Mouse (Mus musculus): ENCODE data around the gene Emc7. TPM values are rescaled to one million over a fixed set of nuclear protein-coding genes. Genes with fewer than 3 reads are reported as not detected.

Gene Emc7
- polyA plus RNA-seq, 1 experiment = 2.7 TPM

- WGBS = 77% methylated on average over 5 of the region's 5 CpGs
- no peak overlapping the region for H3K4me3 ChIP-seq (ENCODE audit: low read depth, low read length)
- no peaks in the 10 kb centered on the region for H3K27me3 ChIP-seq (ENCODE audit: control insufficient read depth, insufficient read depth, low read length)
- no peaks in the 10 kb centered on the region for H3K4me1 ChIP-seq (ENCODE audit: control insufficient read depth, insufficient read depth, insufficient read length, low read length)
- TF ChIP-seq POLR2A (IDR thresholded peaks at IDR 0.05; ENCODE audit: low read depth, low read length) (no peak), CTCF (IDR thresholded peaks at IDR 0.05; ENCODE audit: extremely low read depth, insufficient read length, insufficient replicate concordance, low read depth, low read length) (no peak)
- H3K27ac ChIP-seq (ENCODE audit: insufficient read depth, low read depth, low read length) = no peak overlapping the region
- H3K36me3 ChIP-seq (ENCODE audit: control insufficient read depth, insufficient read depth, low read length) = no peaks in the 10 kb centered on the region
Observed at GRCm38 (mm10) chr2:112474997-112475724, 20.4 kb downstream of the Emc7 start.

GRCm38 (mm10) chr2:112476554-112476953, 21.8 kb downstream of the Emc7 start:
- Histone ChIP-seq H3K27me3 (ENCODE audit: control insufficient read depth, insufficient read depth, low read length) (no peaks in the 10 kb centered on the region), H3K4me3 (ENCODE audit: low read depth, low read length) (no peak overlapping the region)
- 23% methylated on average over 6 of the region's 6 CpGs for WGBS

GRCm38 (mm10) chr2:112480669-112481068, 25.9 kb downstream of the Emc7 start, which contains the start of gene Chrm5:
Gene Chrm5 (minus strand): TSS chr2:112480769.
- WGBS = 88% methylated on average over 5 of the region's 5 CpGs
- Histone ChIP-seq H3K27ac (ENCODE audit: insufficient read depth, low read depth, low read length) (no peak within 1 kb of the TSS), H3K4me1 (ENCODE audit: control insufficient read depth, insufficient read depth, insufficient read length, low read length) (no peaks in the 10 kb centered on the region), H3K36me3 (ENCODE audit: control insufficient read depth, insufficient read depth, low read length) (no peaks in the 10 kb centered on the region), H3K27me3 (ENCODE audit: control insufficient read depth, insufficient read depth, low read length) (no peaks in the 10 kb centered on the region), H3K4me3 (ENCODE audit: low read depth, low read length) (no peak within 1 kb of the TSS)
- TF ChIP-seq CTCF (IDR thresholded peaks at IDR 0.05; ENCODE audit: extremely low read depth, insufficient read length, insufficient replicate concordance, low read depth, low read length) (no peak), POLR2A (IDR thresholded peaks at IDR 0.05; ENCODE audit: low read depth, low read length) (no peak)

More at GRCm38 (mm10) chr2:112476554-112476953, 21.8 kb downstream of the Emc7 start:
- TF ChIP-seq CTCF (IDR thresholded peaks at IDR 0.05; ENCODE audit: extremely low read depth, insufficient read length, insufficient replicate concordance, low read depth, low read length) (no peak), POLR2A (IDR thresholded peaks at IDR 0.05; ENCODE audit: low read depth, low read length) (no peak)
- H3K27ac ChIP-seq (ENCODE audit: insufficient read depth, low read depth, low read length) = no peak overlapping the region
- no peaks in the 10 kb centered on the region for H3K4me1 ChIP-seq (ENCODE audit: control insufficient read depth, insufficient read depth, insufficient read length, low read length)
- no peaks in the 10 kb centered on the region for H3K36me3 ChIP-seq (ENCODE audit: control insufficient read depth, insufficient read depth, low read length)

- peak; percentile 30; the same call in 1 of the 2 replicates for TF ChIP-seq CTCF (IDR thresholded peaks at IDR 0.05; ENCODE audit: extremely low read depth, insufficient read length, insufficient replicate concordance, low read depth, low read length)
- no peak for TF ChIP-seq POLR2A (IDR thresholded peaks at IDR 0.05; ENCODE audit: low read depth, low read length)
- Histone ChIP-seq H3K36me3 (ENCODE audit: control insufficient read depth, insufficient read depth, low read length) (no peaks in the 10 kb centered on the region), H3K4me3 (ENCODE audit: low read depth, low read length) (no peak overlapping the region), H3K4me1 (ENCODE audit: control insufficient read depth, insufficient read depth, insufficient read length, low read length) (no peaks in the 10 kb centered on the region), H3K27ac (ENCODE audit: insufficient read depth, low read depth, low read length) (no peak overlapping the region), H3K27me3 (ENCODE audit: control insufficient read depth, insufficient read depth, low read length) (no peaks in the 10 kb centered on the region)
- WGBS = 0% methylated on average over 2 of the region's 2 CpGs
Observed at GRCm38 (mm10) chr2:112481564-112481963, 26.8 kb downstream of the Emc7 start.

- Histone ChIP-seq H3K27me3 (ENCODE audit: control insufficient read depth, insufficient read depth, low read length) (no peaks in the 10 kb centered on the region), H3K4me3 (ENCODE audit: low read depth, low read length) (no peak overlapping the region), H3K4me1 (ENCODE audit: control insufficient read depth, insufficient read depth, insufficient read length, low read length) (no peaks in the 10 kb centered on the region), H3K27ac (ENCODE audit: insufficient read depth, low read depth, low read length) (no peak overlapping the region), H3K36me3 (ENCODE audit: control insufficient read depth, insufficient read depth, low read length) (no peaks in the 10 kb centered on the region)
- 75% methylated on average over 5 of the region's 5 CpGs for WGBS
- TF ChIP-seq CTCF (IDR thresholded peaks at IDR 0.05; ENCODE audit: extremely low read depth, insufficient read length, insufficient replicate concordance, low read depth, low read length) = no peak
- TF ChIP-seq POLR2A (IDR thresholded peaks at IDR 0.05; ENCODE audit: low read depth, low read length) = no peak
Observed at GRCm38 (mm10) chr2:112482533-112483333, 27.9 kb downstream of the Emc7 start.

- no peak for TF ChIP-seq CTCF (IDR thresholded peaks at IDR 0.05; ENCODE audit: extremely low read depth, insufficient read length, insufficient replicate concordance, low read depth, low read length)
- no peak for TF ChIP-seq POLR2A (IDR thresholded peaks at IDR 0.05; ENCODE audit: low read depth, low read length)
- no peaks in the 10 kb centered on the region for H3K36me3 ChIP-seq (ENCODE audit: control insufficient read depth, insufficient read depth, low read length)
- no peaks in the 10 kb centered on the region for H3K4me1 ChIP-seq (ENCODE audit: control insufficient read depth, insufficient read depth, insufficient read length, low read length)
- no peak overlapping the region for H3K27ac ChIP-seq (ENCODE audit: insufficient read depth, low read depth, low read length)
- H3K4me3 ChIP-seq (ENCODE audit: low read depth, low read length) = no peak overlapping the region
- 72% methylated on average over 2 of the region's 2 CpGs for WGBS
- H3K27me3 ChIP-seq (ENCODE audit: control insufficient read depth, insufficient read depth, low read length) = no peaks in the 10 kb centered on the region
Observed at GRCm38 (mm10) chr2:112483334-112483651, 28.5 kb downstream of the Emc7 start.

GRCm38 (mm10) chr2:112484886-112485285, 30.1 kb downstream of the Emc7 start:
- H3K4me1 ChIP-seq (ENCODE audit: control insufficient read depth, insufficient read depth, insufficient read length, low read length) = no peaks in the 10 kb centered on the region
- H3K27me3 ChIP-seq (ENCODE audit: control insufficient read depth, insufficient read depth, low read length) = no peaks in the 10 kb centered on the region
- H3K27ac ChIP-seq (ENCODE audit: insufficient read depth, low read depth, low read length) = no peak overlapping the region
- WGBS = 70% methylated on average over 2 of the region's 2 CpGs
- TF ChIP-seq POLR2A (IDR thresholded peaks at IDR 0.05; ENCODE audit: low read depth, low read length) (no peak), CTCF (IDR thresholded peaks at IDR 0.05; ENCODE audit: extremely low read depth, insufficient read length, insufficient replicate concordance, low read depth, low read length) (no peak)
- no peaks in the 10 kb centered on the region for H3K36me3 ChIP-seq (ENCODE audit: control insufficient read depth, insufficient read depth, low read length)
- no peak overlapping the region for H3K4me3 ChIP-seq (ENCODE audit: low read depth, low read length)
